Mouse (Mus musculus) left cerebral cortex, adult 11 months (tissue): ENCODE results near the gene Dhx34.
"Not testable (repeated sequence)": the region's sequence is repeated elsewhere in the genome, so short reads cannot be mapped to it uniquely, and the experiment has no call there.

ENCODE experiments used
- DNase-seq: peaks from one replicate; pipeline ENCODE4 v3.0.0; 2022; ENCODE audit warnings: low spot score

Dhx34 gene

GRCm38 (mm10) chr7:16221582-16222272, at the start of gene Dhx34:
Gene Dhx34 (minus strand): TSS chr7:16222037.
- peak; percentile 93 for DNase-seq

GRCm38 (mm10) chr7:16271139-16271538, 49.3 kb upstream of the Dhx34 start:
- no peak for DNase-seq

GRCm38 (mm10) chr7:16266593-16266992, 44.8 kb upstream of the Dhx34 start:
- not testable (repeated sequence) for DNase-seq

- DNase-seq: no peak
Measured at GRCm38 (mm10) chr7:16265856-16266255, 44.0 kb upstream of the Dhx34 start.

- no peak for DNase-seq
Measured at GRCm38 (mm10) chr7:16263843-16264242, 42.0 kb upstream of the Dhx34 start.

GRCm38 (mm10) chr7:16263015-16263787, 41.4 kb upstream of the Dhx34 start:
- no peak for DNase-seq

GRCm38 (mm10) chr7:16261097-16261496, 39.3 kb upstream of the Dhx34 start:
- DNase-seq: no peak

- DNase-seq: no peak
Measured at GRCm38 (mm10) chr7:16259110-16259590, 37.3 kb upstream of the Dhx34 start, which contains the start of gene C5ar1. Gene C5ar1 (minus strand): TSS chr7:16259540.

GRCm38 (mm10) chr7:16257830-16258229, 36.0 kb upstream of the Dhx34 start:
- no peak for DNase-seq

- not testable (repeated sequence) for DNase-seq
Measured at GRCm38 (mm10) chr7:16255963-16256362, 34.1 kb upstream of the Dhx34 start.

GRCm38 (mm10) chr7:16254195-16254594, 32.4 kb upstream of the Dhx34 start:
- DNase-seq: no peak

GRCm38 (mm10) chr7:16250687-16251086, 28.9 kb upstream of the Dhx34 start:
- DNase-seq: no peak

GRCm38 (mm10) chr7:16245958-16246357, 24.1 kb upstream of the Dhx34 start:
- no peak for DNase-seq

- DNase-seq: no peak
Measured at GRCm38 (mm10) chr7:16244067-16244466, 22.2 kb upstream of the Dhx34 start, which contains the start of gene C5ar2. Gene C5ar2 (minus strand): TSS chr7:16244154.

GRCm38 (mm10) chr7:16242198-16242597, 20.4 kb upstream of the Dhx34 start:
- DNase-seq: no peak

- no peak for DNase-seq
Measured at GRCm38 (mm10) chr7:16241787-16242186, 19.9 kb upstream of the Dhx34 start.

- DNase-seq: no peak
Measured at GRCm38 (mm10) chr7:16240978-16241303, 19.1 kb upstream of the Dhx34 start.

GRCm38 (mm10) chr7:16240281-16240977, 18.6 kb upstream of the Dhx34 start:
- no peak for DNase-seq

- DNase-seq: no peak
Measured at GRCm38 (mm10) chr7:16239554-16239997, 17.7 kb upstream of the Dhx34 start.

- no peak for DNase-seq
Measured at GRCm38 (mm10) chr7:16229869-16230268, 8.0 kb upstream of the Dhx34 start.

- no peak for DNase-seq
Measured at GRCm38 (mm10) chr7:16213986-16214385, 7.9 kb downstream of the Dhx34 start.

GRCm38 (mm10) chr7:16213196-16213595, 8.6 kb downstream of the Dhx34 start:
- DNase-seq: no peak
